Mouse (Mus musculus) limb, embryonic 14.5 days (tissue): ENCODE measurements around the gene Ppp1r1a. TPM values are rescaled to one million over a fixed set of nuclear protein-coding genes. Genes with fewer than 3 reads are reported as not detected.

Source experiments
- ATAC-seq: fragments of 200-750 bp; cut with Nextera tagmentation; 2 replicates; pipeline ENCODE4 v1.8.0; 2017; ENCODE audit warnings: low read depth, moderate number of reproducible peaks, moderate TSS enrichment; ENCODE audit not compliant: low FRiP score
- DNase-seq: peaks from one replicate; pipeline ENCODE4 v3.0.0-alpha.2; 2015; ENCODE audit warnings: low spot score
- H3K27ac ChIP-seq: fragments of 300-500 bp; sonication (generic); replicated peaks from 2 replicates; pipeline ENCODE4 v1.5.1; 2014; ENCODE audit warnings: low read depth, mild to moderate bottlenecking, low read length, moderate library complexity, mixed read lengths
- H3K27me3 ChIP-seq: fragments of 300-500 bp; sonication (generic); 2 replicates; pipeline ENCODE4 v1.6.1; 2014; ENCODE audit warnings: low read length, mixed read lengths; ENCODE audit not compliant: control insufficient read depth, insufficient read depth
- H3K36me3 ChIP-seq: fragments of 300-500 bp; sonication (generic); 2 replicates; pipeline ENCODE4 v1.6.1; 2014; ENCODE audit warnings: mild to moderate bottlenecking, low read length, moderate library complexity, mixed read lengths; ENCODE audit not compliant: control insufficient read depth, insufficient read depth
- H3K4me1 ChIP-seq: fragments of 300-500 bp; sonication (generic); 2 replicates; pipeline ENCODE4 v1.6.1; 2014; ENCODE audit warnings: antibody characterized with exemption, low read length, mixed read lengths; ENCODE audit not compliant: control insufficient read depth, insufficient read depth
- H3K4me2 ChIP-seq: fragments of 300-500 bp; sonication (generic); replicated peaks from 2 replicates; pipeline ENCODE4 v1.6.1; 2014; ENCODE audit warnings: low read depth, mild to moderate bottlenecking, low read length, moderate library complexity; ENCODE audit not compliant: severe bottlenecking
- H3K4me3 ChIP-seq: fragments of 300-500 bp; sonication (generic); replicated peaks from 2 replicates; pipeline ENCODE4 v1.5.1; 2014; ENCODE audit warnings: low read length
- H3K9ac ChIP-seq: fragments of 300-500 bp; sonication (generic); 2 replicates; pipeline ENCODE4 v1.6.1; 2014; ENCODE audit warnings: mild to moderate bottlenecking, low read depth, low read length, moderate library complexity; ENCODE audit not compliant: severe bottlenecking
- H3K9me3 ChIP-seq: fragments of 300-500 bp; sonication (generic); 2 replicates; pipeline ENCODE4 v1.6.1; 2016; ENCODE audit warnings: low read length; ENCODE audit not compliant: control insufficient read depth
- POLR2A ChIP-seq: fragments of 200-500 bp; IDR thresholded peaks from 2 replicates; pipeline ENCODE4 v1.8.0; 2012; ENCODE audit warnings: inconsistent platforms, mild to moderate bottlenecking, moderate library complexity, borderline replicate concordance; ENCODE audit not compliant: insufficient read depth, insufficient read length; ENCODE audit errors: extremely low read depth
- WGBS: fragments of 180-500 bp; shearing (Covaris S2); extraction: QIAGEN DNeasy Blood & Tissue Kit; methylation state at CpG from one replicate; pipeline ENCODE4 v1.1.7; 2014; 5-methylcytosine and 5-hydroxymethylcytosine counted together
- polyA plus RNA-seq, 2 experiments: library from polyadenylated mRNA; depleted of rRNA in 1 of 2; stranded (reverse) in 1 of 2; unstranded in 1 of 2; fragments of >200 nt; fragmentation: Nextera tagmentation in 1 of 2; extraction: Ambion mirVana in 1 of 2; gene quantifications; 2 replicates each; pipeline versions ENCODE4 v1.2.1 to v1.2.3; 2012 to 2014

Ppp1r1a gene
- polyA plus RNA-seq, 2 experiments = 6.3 to 9.6 TPM

GRCm38 (mm10) chr15:103482488-103482887 lies 55.3 kb downstream of the Ppp1r1a start:
- H3K36me3 ChIP-seq = no peaks in the 10 kb centered on the region
- H3K9ac ChIP-seq = no peak overlapping the region
- H3K27ac ChIP-seq = no peak overlapping the region
- H3K4me2 ChIP-seq = no peak overlapping the region
- H3K27me3 ChIP-seq = no peaks in the 10 kb centered on the region
- ATAC-seq (no peak), DNase-seq (peak; percentile 47)
- no peak for TF ChIP-seq POLR2A
- WGBS = 0% methylated on average over 1 of the region's 1 CpGs
- H3K4me1 ChIP-seq = peaks cover 5% of the 10 kb centered on the region; the same call in 1 of the 2 replicates
- no peak overlapping the region for H3K4me3 ChIP-seq
- H3K9me3 ChIP-seq = no peaks in the 10 kb centered on the region

Other genes starting within 250 kb of the Ppp1r1a start
- gene Gpr84, start 227.4 kb downstream of the Ppp1r1a start, polyA plus RNA-seq (2012; rRNA removed) = 0.34 and 0.53 TPM in 2 replicates
- 0.23 and 0.51 TPM in 2 replicates for gene Gpr84, start 227.4 kb downstream of the Ppp1r1a start, polyA plus RNA-seq (2014; fragmentation: Nextera tagmentation; extraction: Ambion mirVana)
- gene Zfp385a, start 197.9 kb downstream of the Ppp1r1a start, polyA plus RNA-seq (2012; rRNA removed) = 23.4 and 28.8 TPM in 2 replicates
- gene Zfp385a, start 197.9 kb downstream of the Ppp1r1a start, polyA plus RNA-seq (2014; fragmentation: Nextera tagmentation; extraction: Ambion mirVana) = 16.4 and 19.1 TPM in 2 replicates
- 71.2 and 91.3 TPM in 2 replicates for gene Itga5, start 171.2 kb downstream of the Ppp1r1a start, polyA plus RNA-seq (2012; rRNA removed)
- 63.4 and 66.5 TPM in 2 replicates for gene Itga5, start 171.2 kb downstream of the Ppp1r1a start, polyA plus RNA-seq (2014; fragmentation: Nextera tagmentation; extraction: Ambion mirVana)
- 0.10 TPM in 1 of 2 replicates, not detected in the other for gene Gtsf1, start 107.5 kb downstream of the Ppp1r1a start, polyA plus RNA-seq (2012; rRNA removed)
- gene Gtsf1, start 107.5 kb downstream of the Ppp1r1a start, polyA plus RNA-seq (2014; fragmentation: Nextera tagmentation; extraction: Ambion mirVana) = not detected in 2 replicates
- gene Gtsf2, start 89.5 kb downstream of the Ppp1r1a start, polyA plus RNA-seq (2012; rRNA removed) = not detected in 2 replicates
- gene Gtsf2, start 89.5 kb downstream of the Ppp1r1a start, polyA plus RNA-seq (2014; fragmentation: Nextera tagmentation; extraction: Ambion mirVana) = not detected in 2 replicates
- gene Nckap1l, start 84.2 kb downstream of the Ppp1r1a start, polyA plus RNA-seq (2012; rRNA removed) = 4.5 TPM in 2 replicates
- 3.9 TPM in 2 replicates for gene Nckap1l, start 84.2 kb downstream of the Ppp1r1a start, polyA plus RNA-seq (2014; fragmentation: Nextera tagmentation; extraction: Ambion mirVana)
- 6.9 and 7.1 TPM in 2 replicates for gene Pde1b, start 35.0 kb downstream of the Ppp1r1a start, polyA plus RNA-seq (2012; rRNA removed)
- gene Pde1b, start 35.0 kb downstream of the Ppp1r1a start, polyA plus RNA-seq (2014; fragmentation: Nextera tagmentation; extraction: Ambion mirVana) = 4.4 TPM in 2 replicates
- gene Glycam1, start 27.1 kb upstream of the Ppp1r1a start, polyA plus RNA-seq (2012; rRNA removed) = not detected in 2 replicates
- gene Glycam1, start 27.1 kb upstream of the Ppp1r1a start, polyA plus RNA-seq (2014; fragmentation: Nextera tagmentation; extraction: Ambion mirVana) = not detected in 2 replicates
- gene Mucl1, start 217.5 kb upstream of the Ppp1r1a start, polyA plus RNA-seq (2012; rRNA removed) = not detected in 2 replicates
- gene Mucl1, start 217.5 kb upstream of the Ppp1r1a start, polyA plus RNA-seq (2014; fragmentation: Nextera tagmentation; extraction: Ambion mirVana) = not detected in 2 replicates